Mouse (Mus musculus): Measurements from ENCODE around the gene Cdk6.

DNA sequence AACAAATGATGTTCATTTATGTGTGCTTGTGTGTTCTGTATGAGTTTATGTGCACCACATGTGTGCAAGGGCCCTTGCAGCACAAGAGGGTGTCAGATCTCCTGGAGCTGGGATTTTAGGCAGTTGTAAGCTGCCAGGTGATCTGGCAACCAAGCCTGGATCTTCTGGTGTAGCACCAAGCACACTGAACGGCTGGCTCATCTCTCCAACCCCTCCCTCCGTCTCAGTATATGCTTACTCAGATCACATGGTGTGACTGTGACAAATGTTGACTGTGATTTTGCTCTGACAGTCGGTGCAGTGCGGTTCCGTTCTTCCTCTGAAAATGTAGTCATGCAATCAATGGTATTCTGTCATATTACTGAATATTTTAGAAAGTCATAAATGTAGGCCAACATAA, 45.9 kb downstream of the Cdk6 start:
- TF ChIP-seq POLR2A (IDR thresholded peaks at IDR 0.05; ENCODE audit: insufficient read depth, low read depth, low read length) (no peak), CTCF (IDR thresholded peaks at IDR 0.05) (no peak), EP300 (IDR thresholded peaks at IDR 0.05; ENCODE audit: insufficient read depth, low read depth, low read length) (no peak)

Data from heart, adult 2 months (tissue).